Mouse (Mus musculus): ENCODE measurements at regions not wholly inside any gene's neighbourhood (a gene's known extent, or its start where the extent isn't known, plus 50 kb on each side); places are given as distances from the start of the nearest gene placed in this dataset.

DNA sequence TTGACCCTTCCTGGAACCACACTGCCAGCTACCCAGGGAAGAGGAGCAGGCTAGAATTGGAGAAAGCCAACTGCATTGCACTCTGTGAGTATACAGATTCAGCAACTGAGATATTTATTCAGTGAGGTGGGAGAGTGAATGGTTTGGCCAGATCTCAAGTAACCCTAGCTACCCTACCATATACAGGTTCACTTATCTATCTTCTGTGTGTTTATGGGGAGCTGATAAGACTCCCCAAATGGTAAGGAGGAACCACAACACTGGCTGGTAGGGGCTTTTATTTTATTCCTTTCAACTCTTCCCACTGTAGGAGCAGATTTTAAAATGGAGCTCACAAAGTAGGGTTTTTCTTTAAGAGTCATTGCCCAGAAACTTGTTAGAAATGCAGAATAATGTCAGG is 62.9 kb downstream of the Arrdc3 start:
- DNase-seq: no peak

DNA sequence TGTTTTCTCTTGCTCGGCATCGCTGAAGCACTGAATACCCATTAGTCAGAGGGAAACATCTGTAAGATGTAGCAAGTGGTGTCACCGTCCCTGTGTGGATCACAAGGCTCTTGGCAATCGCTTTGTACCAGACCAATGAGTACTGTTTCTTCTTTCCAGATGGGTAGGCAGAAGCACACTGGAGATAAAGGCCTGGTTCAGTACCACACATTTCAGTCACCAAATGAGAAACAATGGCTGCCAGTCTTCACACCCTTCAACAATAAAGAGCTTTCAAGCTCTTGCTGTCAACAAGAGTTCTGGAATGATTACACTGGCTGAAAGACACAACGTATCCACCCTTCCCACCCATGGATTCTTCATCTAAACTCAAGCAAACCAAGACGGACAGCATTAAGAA is 64.5 kb downstream of the Arrdc3 start:
- no peak for DNase-seq

DNA sequence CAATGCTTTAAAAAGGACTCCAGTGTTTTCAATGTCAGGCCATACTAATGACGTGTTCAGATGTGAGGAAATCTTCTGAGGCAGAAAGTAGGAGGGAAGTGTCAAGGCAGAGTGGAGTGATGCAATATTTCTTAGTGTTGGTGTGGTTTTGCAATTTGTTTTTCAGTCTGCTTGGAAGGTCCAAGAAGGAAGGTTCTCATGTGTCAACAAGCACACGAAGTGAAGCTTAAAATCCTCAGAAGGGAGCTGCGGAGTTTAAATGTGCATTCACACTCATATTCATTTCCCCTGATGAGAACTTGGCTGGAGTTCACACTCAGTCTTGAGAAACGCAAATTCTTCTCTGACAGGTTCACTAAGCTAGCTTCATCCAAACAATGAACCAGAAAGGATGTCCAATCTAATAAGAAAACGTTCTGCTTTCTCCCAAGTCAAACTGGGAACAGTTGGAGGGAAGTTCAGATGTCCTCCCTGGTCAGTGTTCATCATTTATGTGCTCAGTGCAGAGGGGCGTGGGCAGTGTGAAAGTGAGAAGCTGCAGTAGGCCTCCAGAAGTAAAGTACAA is 66.0 kb downstream of the Arrdc3 start:
- DNase-seq: no peak

DNA sequence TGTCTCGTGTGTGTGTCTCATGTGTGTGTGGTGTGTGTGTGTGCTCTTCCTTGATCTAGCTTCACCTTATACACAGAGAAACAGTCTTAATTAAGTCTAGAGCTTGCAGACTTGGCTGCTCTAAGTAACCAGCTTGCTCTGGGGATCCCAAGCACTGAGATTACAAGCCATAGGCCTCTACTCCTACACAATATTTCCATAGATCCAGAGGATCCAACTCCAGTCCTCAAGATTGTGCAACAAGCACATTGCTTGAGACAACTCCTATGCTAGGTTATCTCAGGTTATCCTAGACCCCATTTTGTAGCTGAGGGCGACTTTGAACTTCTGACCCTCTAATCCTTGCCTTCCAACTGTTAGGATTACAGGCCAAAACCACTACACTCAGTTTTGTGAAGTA is 67.1 kb downstream of the Arrdc3 start:
- no peak for DNase-seq

DNA sequence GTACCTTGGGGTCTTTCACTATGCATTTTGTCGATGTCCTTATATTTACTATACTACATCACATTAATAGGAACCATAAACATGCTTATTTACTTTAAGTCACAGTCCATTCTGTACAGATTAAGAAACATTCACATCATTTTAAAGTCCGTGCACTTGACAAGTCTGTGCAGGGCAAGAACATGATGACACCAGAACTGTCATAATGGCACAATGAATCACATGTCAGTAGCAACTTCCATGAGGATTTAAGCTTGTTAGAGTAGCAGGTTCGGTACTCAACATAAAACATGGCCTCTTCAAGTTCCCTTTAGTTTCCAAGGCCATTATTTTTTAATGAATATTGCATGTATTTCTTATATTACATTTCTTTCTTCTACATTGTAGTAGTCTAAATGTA is 67.6 kb downstream of the Arrdc3 start:
- no peak for DNase-seq

DNA sequence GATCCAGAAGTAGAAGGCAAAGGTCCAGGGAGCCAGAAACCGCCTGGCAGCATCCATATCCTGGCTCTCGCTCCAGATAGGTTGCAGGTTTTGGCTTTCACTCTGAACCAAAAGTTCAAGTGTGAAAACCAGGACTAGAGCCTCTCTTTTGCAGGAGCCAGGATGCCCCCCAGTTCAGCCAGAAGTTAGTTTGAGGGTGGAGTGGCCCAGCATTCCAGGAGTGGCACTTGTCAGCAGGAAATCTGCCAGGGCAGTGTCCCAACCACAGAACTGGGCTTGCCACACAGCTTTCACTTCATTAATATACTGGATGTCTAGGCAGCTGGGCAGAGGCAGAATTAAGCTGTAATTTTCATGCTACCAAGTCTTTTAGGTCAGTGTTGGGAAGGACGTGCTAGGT is 68.1 kb downstream of the Arrdc3 start:
- peak; percentile 52 for DNase-seq

DNA sequence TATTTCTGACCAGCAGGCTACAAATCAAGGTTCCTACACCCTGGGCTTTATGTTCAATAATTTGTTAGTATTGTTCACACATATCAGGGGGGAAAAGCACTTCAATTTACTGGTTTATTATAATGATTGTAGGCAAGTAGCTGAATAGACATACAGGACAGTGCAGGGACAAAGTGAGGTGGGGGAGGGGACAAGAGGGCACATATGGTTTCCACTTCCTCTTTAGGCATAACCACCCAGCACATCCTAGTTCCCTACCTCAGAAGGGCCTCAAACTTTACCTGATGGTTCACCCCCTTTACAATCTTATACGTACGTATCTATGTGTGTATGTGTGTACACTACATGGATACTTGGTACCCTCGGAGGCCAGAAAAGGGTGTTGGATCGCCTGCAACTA is 69.7 kb downstream of the Arrdc3 start:
- no peak for DNase-seq

DNA sequence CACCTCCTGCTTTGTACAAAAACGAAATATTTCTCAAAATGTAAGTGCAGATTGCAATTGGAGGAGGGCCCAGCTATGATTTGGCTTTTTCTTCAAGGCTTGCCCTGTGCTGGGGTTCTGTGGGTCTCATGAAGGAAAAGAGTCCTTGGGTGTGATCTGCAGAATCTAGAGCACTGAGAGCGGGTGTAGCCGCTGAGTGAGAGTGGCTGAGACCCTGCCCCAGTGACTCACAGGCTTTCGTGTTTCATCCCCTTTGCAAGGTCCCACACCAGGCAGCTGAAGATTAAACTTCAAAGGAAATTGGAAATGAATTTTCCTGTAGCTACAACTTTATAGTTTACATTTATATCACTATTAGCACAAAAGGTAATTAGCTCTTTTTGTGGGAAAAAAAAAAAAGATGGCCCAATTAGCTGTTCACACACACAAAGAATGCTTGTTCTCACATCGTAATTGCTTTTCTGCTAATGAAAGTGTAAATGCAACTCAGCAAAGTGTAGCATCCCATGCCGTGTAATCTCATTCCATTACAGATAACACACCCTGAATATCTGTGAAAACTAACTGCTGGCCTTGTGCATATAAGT is 71.0 kb downstream of the Arrdc3 start:
- no peak for DNase-seq

DNA sequence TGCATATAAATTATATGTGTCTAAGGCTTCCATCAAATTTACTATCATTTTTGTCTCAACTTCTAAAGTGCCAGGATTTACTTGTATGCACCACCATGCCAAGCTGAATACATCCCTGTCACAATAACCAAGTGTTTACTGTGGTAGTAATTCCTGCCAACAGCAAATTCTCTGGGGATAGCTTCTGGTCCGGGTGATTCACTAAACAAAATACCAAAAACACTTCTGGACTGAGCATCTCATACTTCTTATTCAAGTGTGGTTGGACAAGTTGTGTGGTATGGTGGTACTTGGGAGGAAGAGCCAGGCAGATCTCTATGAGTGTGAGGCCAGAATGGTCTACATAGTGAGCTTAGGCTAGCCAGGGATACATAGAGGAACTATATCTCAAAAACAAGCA is 73.8 kb downstream of the Arrdc3 start:
- DNase-seq: no peak

DNA sequence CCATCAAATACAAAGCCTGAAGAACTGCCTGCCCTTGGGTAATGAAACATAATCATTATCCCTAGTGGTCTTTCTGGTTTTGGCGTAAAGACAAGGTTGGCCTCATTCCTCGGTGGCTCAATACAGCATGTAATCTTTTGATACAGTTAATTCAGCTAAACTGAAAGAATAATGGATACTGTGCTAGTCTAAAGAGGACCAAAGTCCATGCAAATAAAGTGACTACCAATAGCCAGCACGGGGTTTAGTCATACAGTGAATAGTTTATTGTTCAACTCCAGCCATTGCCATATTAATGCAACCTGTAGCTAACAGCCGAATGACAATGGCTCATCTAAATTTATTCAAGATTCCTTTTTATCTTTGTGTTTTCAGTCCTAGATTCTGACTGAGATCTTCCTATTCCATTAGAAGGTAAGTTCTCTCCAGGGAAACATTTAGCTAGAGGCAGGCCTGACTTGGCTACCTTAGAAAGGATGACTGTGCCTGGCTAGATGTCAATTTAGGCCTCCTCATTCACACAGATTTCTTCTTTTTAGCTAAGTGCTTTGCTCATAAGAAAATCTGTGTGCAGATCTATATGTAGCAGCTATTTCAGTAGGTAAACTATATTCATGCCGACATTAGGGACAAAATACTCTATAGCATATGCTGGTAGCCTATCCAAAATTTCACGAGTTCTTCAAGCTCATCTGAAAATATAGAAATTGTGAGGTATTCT is 74.4 kb downstream of the Arrdc3 start:
- DNase-seq: no peak

DNA sequence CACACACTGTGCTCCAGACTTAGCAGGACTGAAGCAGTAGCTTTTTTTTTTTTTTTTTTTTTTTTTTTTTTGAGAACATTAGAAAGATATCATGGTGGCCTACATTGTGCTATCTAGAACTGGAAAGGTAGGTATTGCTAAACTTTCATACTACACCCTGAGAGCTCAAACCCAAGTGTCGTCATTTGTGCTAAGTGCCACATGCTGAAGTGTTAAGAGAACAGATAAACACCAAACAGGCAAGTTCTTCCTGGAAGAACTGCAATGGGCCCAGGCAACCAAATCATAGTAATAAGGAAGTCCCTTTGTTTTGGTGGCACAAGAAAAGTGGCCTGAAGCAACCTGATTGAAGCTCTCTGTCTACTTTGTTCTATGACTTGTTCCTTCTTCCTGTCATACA is 76.6 kb downstream of the Arrdc3 start:
- DNase-seq: no peak

DNA sequence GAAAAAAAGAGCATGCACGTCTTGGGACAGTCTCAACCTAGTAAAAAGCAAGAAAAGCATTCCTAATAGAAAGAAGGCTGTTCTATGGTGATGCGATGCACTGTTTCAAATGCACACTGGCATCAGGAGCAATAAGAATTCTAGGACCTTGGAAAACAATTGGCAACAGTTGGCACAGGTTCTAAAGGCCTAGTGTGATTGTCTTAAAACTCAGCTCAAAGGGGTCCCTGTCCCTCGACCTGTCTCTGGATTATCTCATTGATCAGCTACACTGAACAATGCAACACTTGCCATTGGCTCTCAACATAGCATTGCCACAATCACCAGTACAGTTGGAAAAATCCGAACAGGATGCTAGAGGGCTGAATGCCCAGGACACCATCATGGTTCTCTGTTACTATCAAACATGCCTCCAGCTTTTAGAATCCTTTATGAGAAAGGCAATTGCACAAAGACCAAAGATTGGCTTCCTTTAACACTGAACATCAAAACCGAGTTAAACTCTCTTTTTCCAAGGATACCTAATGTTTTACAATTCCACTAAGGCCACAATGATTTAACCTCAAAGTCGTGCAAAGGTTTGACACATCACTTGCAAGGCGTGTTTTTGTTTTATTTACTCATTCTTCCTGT is 78.9 kb downstream of the Arrdc3 start:
- no peak for DNase-seq

DNA sequence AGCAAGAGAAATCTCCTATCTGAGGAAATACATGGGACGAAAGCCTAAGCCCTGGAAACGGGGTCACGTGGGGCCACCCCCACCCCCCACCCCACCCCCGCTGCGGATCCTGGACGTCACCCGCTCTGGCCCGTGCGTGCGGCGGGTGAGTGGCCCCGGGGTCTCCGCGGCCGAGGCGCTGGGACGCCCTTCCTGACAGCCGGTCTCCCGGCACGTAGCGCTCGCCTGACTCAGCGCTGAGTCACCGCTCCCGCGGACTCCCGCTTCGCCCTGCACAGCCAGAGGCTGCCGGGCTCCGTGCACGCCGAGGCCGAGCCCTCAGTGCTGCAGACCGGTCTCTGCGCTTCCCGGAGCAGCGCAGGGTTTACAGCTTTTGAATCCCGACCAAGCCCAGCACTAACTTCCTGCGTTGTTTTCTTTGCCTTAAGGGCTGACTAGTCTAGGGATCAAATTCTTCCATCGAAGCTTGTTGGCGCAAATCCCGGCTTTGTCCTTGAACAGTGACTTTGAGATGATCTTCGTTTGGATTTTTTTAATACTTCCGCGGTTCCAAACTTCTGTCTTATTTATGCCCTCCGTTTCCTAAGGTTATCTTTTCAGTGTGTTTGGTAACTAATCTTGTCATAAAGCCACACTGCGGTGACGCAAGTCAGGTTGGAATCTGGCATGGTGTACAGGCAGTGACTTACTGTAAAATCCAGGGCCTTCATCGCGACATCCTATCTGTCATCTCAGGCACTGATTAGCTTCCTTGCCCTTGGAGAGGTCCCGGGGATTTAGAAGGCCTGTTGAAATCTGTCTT is 79.8 kb downstream of the Arrdc3 start:
- peak; percentile 90 for DNase-seq

DNA sequence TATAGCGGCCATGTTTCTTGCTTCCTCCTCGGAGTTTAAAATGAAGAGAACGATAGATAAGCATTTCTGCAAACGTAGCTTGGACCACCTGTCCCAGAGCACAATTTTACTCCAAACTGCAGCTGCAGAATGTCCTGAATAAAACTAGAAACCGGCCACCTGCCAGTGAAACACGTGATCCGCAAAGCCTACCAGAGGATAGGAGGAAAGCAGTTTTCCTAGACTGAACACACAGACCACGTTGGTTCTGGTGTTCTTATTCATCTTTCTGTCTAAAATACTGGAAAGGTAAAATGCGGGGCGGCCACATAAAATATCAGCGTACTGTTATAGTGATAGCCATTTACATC is 80.4 kb downstream of the Arrdc3 start:
- no peak for DNase-seq

DNA sequence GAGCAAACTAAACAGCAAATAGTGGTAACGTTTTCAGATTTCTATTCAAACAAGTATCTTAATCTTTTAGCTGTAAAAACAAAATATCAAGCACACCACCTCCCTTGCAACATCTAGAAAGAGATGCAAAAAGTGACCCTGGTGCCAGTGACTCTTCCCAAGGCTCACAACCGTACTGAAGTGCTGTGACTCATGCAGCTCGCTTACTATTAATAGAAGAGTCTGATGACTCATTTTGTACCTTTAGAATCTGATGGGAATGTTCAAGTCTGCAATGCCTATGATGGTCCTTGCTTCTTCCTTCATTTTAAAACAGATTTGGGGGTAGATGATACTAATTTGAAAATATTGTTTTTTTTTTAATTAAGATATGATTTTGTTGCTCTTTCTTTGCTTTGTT is 88.5 kb downstream of the Arrdc3 start:
- DNase-seq: no peak

DNA sequence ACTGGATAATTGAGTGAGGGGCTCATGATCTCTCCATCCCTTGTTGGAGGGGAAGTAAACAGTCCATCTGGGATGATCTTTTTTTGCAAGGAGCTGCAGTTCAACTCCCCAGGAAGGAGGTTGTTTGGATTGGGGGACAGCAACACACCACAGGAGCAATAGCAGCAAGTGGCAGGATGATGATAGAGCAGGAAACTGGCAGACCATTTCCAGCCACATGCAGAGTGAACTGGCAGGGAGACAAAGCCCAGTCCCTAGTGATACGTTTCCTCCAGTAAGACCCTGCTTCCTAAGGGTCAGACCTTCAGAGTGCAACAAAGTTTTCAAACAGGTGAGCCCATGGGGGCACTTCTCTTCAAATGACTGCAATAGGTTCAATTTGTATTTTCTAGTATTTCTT is 91.2 kb downstream of the Arrdc3 start:
- DNase-seq: no peak

DNA sequence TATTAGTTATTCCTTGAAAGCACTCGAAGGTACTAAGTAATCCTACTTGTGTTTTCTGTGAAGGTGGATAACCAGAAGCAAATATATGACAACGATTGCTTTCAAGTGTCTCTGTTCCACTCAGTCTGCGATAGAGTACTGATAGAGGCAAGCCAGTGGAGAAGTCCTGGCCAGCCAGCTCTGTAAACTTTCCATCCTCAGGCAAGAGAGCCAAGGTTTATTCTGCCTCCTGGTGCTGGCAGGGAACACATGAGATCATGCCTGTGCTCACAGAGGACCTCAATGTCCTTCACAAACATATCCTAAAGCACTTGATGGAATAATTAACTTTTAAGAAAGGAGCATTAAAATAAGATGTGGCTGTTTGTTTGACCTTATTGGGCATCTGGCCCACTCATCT is 94.1 kb downstream of the Arrdc3 start:
- DNase-seq: no peak

DNA sequence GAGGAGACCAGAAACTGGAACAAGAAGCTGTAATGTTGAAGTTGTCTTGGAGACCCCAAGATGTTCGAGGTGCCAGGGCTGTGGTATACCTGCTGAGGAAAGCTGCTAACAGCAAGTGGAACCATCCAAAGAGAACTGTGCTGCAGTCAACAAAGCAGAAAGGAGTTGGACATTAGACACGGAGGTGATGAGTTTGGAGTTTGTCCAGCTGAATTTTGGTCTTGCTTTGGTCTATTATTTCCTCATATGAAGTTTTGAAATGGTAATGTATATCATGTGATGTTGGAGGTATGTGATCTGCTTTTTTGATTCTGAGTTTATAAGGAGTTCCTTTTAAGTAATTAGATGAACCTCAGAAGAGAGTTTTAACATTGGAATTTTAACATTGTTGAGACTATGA is 98.0 kb downstream of the Arrdc3 start:
- DNase-seq: no peak

DNA sequence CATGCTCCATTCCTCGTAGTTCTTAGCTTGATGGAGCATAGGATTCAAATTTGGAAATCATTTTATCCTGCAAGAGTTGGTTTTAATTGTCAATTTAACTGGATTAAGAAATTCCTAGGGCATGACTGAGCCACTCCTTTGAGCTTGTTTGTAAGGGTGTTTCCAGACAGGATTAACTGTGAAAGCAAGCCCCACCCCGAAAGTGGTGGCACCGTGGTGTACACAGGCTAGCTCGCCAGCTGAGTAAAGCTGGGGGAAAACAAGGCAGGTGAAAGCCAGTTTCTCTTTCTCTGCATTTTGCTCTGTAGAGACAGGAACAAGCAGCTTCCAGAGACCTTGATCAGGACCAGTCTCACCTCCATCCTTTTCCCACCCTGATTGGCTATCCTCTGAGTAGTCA is 103.5 kb downstream of the Arrdc3 start:
- DNase-seq: no peak

DNA sequence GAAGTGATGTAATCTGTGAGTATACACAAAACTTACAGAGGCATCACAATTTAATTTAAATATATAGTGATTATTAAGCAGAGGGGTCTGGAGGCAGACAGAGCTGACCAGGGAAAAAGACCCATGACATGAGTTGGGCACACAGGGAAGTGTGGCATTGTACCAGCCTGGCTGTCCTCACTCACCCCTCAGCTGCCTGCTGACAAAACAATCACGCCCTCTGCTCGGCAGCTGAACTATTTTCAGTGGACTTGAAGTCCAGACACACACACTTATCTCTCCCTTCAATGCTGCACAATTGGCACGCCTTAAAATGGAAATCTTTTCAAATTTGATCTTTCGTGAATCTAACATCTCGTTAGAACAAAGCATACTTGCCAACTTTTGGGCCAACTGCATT is 106.6 kb downstream of the Arrdc3 start:
- DNase-seq: no peak

DNA sequence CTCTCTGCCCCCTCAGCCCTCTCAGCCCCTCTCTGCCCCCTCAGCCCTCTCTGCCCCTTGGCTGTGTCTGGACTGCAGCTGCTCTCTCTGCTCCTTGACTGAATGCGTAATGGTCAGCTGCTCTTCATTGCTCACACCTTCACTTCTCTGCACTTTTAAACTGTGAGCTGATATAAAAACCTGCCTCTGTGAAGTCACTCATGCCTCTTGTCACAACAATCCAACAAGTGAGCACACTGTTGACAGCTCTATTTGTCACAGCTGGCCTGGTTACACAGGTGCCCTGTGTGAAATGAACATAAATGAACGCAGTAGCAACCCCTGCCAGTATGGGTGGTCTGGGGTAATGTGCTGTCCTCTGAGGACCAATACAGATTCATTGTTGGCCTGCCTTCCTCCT is 109.2 kb downstream of the Arrdc3 start:
- DNase-seq: no peak

DNA sequence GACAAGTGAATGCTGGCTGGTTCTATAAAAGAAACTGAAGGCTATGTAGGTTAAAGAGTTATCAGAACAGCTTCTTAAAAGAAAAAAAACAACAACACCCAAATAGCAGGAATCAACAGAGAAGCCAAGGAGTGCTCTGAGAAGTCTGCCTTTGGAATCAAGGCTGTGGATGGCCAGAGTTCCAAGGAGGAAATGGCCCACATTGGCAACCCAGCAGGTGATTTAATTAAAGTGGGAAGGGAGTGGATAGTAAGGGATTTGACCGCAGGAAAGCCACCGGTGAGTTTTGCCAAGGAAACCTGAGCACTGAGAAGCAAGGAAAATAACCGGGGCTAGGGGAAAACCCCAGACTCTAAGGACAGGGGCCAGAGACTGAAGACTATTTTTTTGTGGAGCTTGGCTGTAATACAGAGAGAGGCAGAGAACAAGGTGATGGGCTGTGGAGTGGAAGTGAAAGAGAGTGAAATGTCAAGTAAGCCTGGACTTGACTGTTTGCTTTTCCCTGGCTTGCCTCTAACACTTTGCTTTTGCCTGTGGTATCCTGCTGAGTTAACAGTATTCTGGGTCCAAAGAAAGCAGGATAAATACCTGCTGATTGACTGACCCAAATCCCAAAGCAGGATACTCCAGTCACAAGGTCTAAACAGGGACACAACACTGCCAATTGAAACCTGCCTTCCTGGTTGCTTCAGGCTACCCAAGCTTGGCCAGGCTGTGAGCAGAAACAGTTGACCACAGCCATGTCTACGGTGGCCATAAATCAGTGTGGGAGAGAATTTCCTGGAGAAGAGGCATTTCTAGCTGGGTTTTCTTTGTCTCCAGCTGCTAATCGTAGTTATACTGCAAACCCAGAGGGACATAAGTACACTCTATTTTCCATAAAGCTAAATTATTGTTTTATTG is 125.9 kb downstream of the Arrdc3 start:
- no peak for DNase-seq

All from adrenal gland, postnatal 25 days (tissue).